Mouse (Mus musculus) cerebellum, adult 2 months (tissue): ENCODE measurements around the gene Atxn2. TPM values are rescaled to one million over a fixed set of nuclear protein-coding genes. Genes with fewer than 3 reads are reported as not detected.
A peak's percentile ranks its signal among the peaks of the same experiment; 100 is the strongest.

Source experiments
- DNase-seq, 2 experiments: peaks; one replicate each; pipeline ENCODE4 v3.0.0; 2021
- H3K27ac ChIP-seq: fragments of 200-500 bp; 2 replicates; pipeline ENCODE4 v1.5.1; 2012; ENCODE audit warnings: low read length, control low read depth, inconsistent platforms; ENCODE audit not compliant: insufficient read depth
- H3K27me3 ChIP-seq: fragments of 200-500 bp; 2 replicates; pipeline ENCODE4 v1.6.1; 2012; ENCODE audit warnings: inconsistent platforms, mild to moderate bottlenecking, low read length, moderate library complexity; ENCODE audit not compliant: control insufficient read depth, insufficient read depth
- H3K4me1 ChIP-seq: fragments of 200-500 bp; 2 replicates; pipeline ENCODE4 v1.6.1; 2011; ENCODE audit warnings: low read length; ENCODE audit not compliant: control insufficient read depth, insufficient read depth
- H3K4me3 ChIP-seq: fragments of 200-500 bp; replicated peaks from 2 replicates; pipeline ENCODE3; 2011; ENCODE audit warnings: mild to moderate bottlenecking, low read depth, low read length, control low read depth; ENCODE audit not compliant: insufficient read depth
- CTCF ChIP-seq: fragments of 200-500 bp; IDR thresholded peaks from 2 replicates; pipeline ENCODE4 v1.5.1; 2011; ENCODE audit warnings: low read depth, mild to moderate bottlenecking, control low read depth, low read length, moderate library complexity, borderline replicate concordance; ENCODE audit not compliant: insufficient read depth
- POLR2A ChIP-seq: fragments of 200-500 bp; IDR thresholded peaks from 2 replicates; pipeline ENCODE4 v1.6.1; 2011; ENCODE audit warnings: low read length, control low read depth, borderline replicate concordance; ENCODE audit not compliant: insufficient read depth
- WGBS: fragments of 180-500 bp; shearing (Covaris S2); methylation state at CpG from one replicate; pipeline ENCODE4 v1.1.7; 2018; 5-methylcytosine and 5-hydroxymethylcytosine counted together
- polyA plus RNA-seq: library from polyadenylated mRNA; depleted of rRNA; stranded (reverse); fragments of >200 nt; gene quantifications from 2 replicates; pipeline ENCODE4 v1.2.3, GENCODE M21; 2012

Atxn2 gene
- polyA plus RNA-seq, 1 experiment, result 149 TPM

- peak overlapping the region; percentile 90 for H3K27ac ChIP-seq
- DNase-seq, result peak; percentile 81 to 83
- peak overlapping the region; percentile 17 for H3K4me3 ChIP-seq
- no peaks in the 10 kb centered on the region for H3K27me3 ChIP-seq
- peaks cover 74% of the 10 kb centered on the region for H3K4me1 ChIP-seq
- TF ChIP-seq CTCF (no peak), POLR2A (no peak)
- WGBS, result 3% methylated on average over 82 of the region's 82 CpGs
Observed at GRCm38 (mm10) chr5:121828491-121829432, 117.6 kb downstream of the Atxn2 start.

- peak overlapping the region; percentile 27; the same call in 1 of the 2 replicates for H3K27ac ChIP-seq
- 77% methylated on average over 6 of the region's 6 CpGs for WGBS
- H3K4me3 ChIP-seq, result no peak overlapping the region
- DNase-seq, result no peak
- TF ChIP-seq POLR2A (no peak), CTCF (no peak)
- H3K4me1 ChIP-seq, result peaks cover 59% of the 10 kb centered on the region
- no peaks in the 10 kb centered on the region for H3K27me3 ChIP-seq
Observed at GRCm38 (mm10) chr5:121831002-121831601, 120.0 kb downstream of the Atxn2 start.

GRCm38 (mm10) chr5:121832376-121833155 lies 121.4 kb downstream of the Atxn2 start:
- Histone ChIP-seq H3K27ac (no peak overlapping the region), H3K4me1 (peaks cover 47% of the 10 kb centered on the region), H3K4me3 (peak overlapping the region; percentile 23), H3K27me3 (no peaks in the 10 kb centered on the region)
- TF ChIP-seq POLR2A, result no peak
- TF ChIP-seq CTCF, result no peak
- DNase-seq, result peak in 1 of 2 experiments; percentile 41
- WGBS, result 47% methylated on average over 6 of the region's 6 CpGs

GRCm38 (mm10) chr5:121833159-121833558 lies 122.0 kb downstream of the Atxn2 start:
- Histone ChIP-seq H3K4me1 (peaks cover 41% of the 10 kb centered on the region), H3K27me3 (no peaks in the 10 kb centered on the region), H3K4me3 (peak overlapping the region; percentile 89), H3K27ac (peak overlapping the region; percentile 61)
- 65% methylated on average over 2 of the region's 2 CpGs for WGBS
- peak in 1 of 2 experiments; percentile 43 for DNase-seq
- no peak for TF ChIP-seq CTCF
- TF ChIP-seq POLR2A, result no peak

GRCm38 (mm10) chr5:121833572-121834240 lies 122.6 kb downstream of the Atxn2 start:
- Histone ChIP-seq H3K4me1 (peaks cover 38% of the 10 kb centered on the region), H3K27me3 (no peaks in the 10 kb centered on the region), H3K4me3 (peak overlapping the region; percentile 89), H3K27ac (peak overlapping the region; percentile 69)
- peak; percentile 57 to 67 for DNase-seq
- 14% methylated on average over 10 of the region's 10 CpGs for WGBS
- TF ChIP-seq POLR2A, result no peak
- TF ChIP-seq CTCF, result no peak

GRCm38 (mm10) chr5:121834241-121834606 lies 123.1 kb downstream of the Atxn2 start:
- H3K4me3 ChIP-seq, result peak overlapping the region; percentile 89
- H3K27ac ChIP-seq, result peak overlapping the region; percentile 69
- no peak for DNase-seq
- no peaks in the 10 kb centered on the region for H3K27me3 ChIP-seq
- H3K4me1 ChIP-seq, result peaks cover 35% of the 10 kb centered on the region
- WGBS, result 22% methylated on average over 7 of the region's 7 CpGs
- TF ChIP-seq POLR2A (no peak), CTCF (no peak)
